Mouse (Mus musculus): Measurements from ENCODE around the gene Phrf1.

GRCm38 (mm10) chr7:141217343-141218013, 11.1 kb upstream of the Phrf1 start:
- TF ChIP-seq POLR2A (IDR thresholded peaks at IDR 0.05; ENCODE audit: borderline replicate concordance, extremely low read depth, low read depth, low read length) (no peak), CTCF (IDR thresholded peaks at IDR 0.05; ENCODE audit: insufficient read depth, low read length) (no peak)
